Mouse (Mus musculus): ENCODE measurements around the gene Zfp46.
A peak's percentile ranks its signal among the peaks of the same experiment; 100 is the strongest.

Zfp46 gene

DNA sequence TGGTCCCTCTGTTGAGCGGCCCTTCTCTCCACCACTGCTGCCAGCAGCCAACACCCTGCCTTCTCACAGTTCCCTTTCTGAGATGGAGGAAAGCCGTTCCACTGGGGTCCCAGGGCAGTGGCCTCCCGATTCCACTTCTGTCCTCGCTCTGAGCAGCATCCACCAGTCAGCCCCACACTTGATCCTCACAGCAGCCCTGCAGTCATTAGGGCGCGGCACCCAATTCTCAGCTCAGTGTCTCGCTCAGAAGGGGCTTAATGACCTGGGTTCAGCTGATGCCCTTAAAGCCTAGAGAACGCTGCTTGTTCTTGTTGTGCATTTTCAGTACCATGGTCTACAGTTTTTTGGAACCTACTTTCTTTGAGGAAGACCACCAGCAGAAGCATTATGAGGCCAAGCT is 3.4 kb upstream of the Zfp46 start:
- no peak for TF ChIP-seq NANOG (IDR thresholded peaks at IDR 0.05; ENCODE audit: borderline replicate concordance, low read length)
- TF ChIP-seq POU5F1 (IDR thresholded peaks at IDR 0.05; ENCODE audit: borderline replicate concordance, low read length): no peak
- no peak for TF ChIP-seq CTCF (conservative IDR thresholded peaks at IDR 0.05; ENCODE audit: low read length)
- Histone ChIP-seq H3K9me3 (ENCODE audit: low read length) (no peaks in the 10 kb centered on the region), H3K4me3 (replicated peaks; ENCODE audit: low read length) (no peak overlapping the region)

DNA sequence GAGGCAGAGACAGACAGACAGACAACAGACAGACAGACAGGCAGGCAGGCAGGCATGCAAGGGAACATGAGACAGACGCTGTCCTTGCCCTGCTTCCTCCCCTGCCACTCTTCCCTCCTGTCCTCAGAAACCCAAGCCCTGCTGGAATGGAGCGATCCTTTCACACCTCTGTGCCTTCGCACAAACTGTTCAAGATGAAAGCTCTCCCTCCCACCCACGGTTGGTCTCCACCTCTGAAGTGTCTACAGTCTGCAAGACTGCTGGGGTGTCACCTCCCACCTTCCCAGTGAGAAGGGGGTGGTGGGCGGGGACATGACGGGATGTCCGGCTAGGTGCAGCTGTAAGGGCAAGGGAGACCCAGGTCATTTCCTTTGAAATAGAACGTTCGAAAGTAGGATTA is 2.9 kb upstream of the Zfp46 start:
- H3K4me3 ChIP-seq (replicated peaks; ENCODE audit: low read length): no peak overlapping the region
- peaks cover 46% of the 10 kb centered on the region for H3K4me1 ChIP-seq (replicated peaks; ENCODE audit: low read depth, low read length)
- TF ChIP-seq CTCF (conservative IDR thresholded peaks at IDR 0.05; ENCODE audit: low read length) (no peak), POU5F1 (IDR thresholded peaks at IDR 0.05; ENCODE audit: borderline replicate concordance, low read length) (no peak), NANOG (IDR thresholded peaks at IDR 0.05; ENCODE audit: borderline replicate concordance, low read length) (no peak)

More for the DNA sequence above, 3.4 kb upstream of the Zfp46 start:
- H3K4me1 ChIP-seq (replicated peaks; ENCODE audit: low read depth, low read length): peaks cover 45% of the 10 kb centered on the region
- no peaks in the 10 kb centered on the region for H3K27me3 ChIP-seq (ENCODE audit: insufficient read depth, low read length)
- peaks cover 34% of the 10 kb centered on the region for H3K36me3 ChIP-seq (ENCODE audit: insufficient read depth, low read length)

DNA sequence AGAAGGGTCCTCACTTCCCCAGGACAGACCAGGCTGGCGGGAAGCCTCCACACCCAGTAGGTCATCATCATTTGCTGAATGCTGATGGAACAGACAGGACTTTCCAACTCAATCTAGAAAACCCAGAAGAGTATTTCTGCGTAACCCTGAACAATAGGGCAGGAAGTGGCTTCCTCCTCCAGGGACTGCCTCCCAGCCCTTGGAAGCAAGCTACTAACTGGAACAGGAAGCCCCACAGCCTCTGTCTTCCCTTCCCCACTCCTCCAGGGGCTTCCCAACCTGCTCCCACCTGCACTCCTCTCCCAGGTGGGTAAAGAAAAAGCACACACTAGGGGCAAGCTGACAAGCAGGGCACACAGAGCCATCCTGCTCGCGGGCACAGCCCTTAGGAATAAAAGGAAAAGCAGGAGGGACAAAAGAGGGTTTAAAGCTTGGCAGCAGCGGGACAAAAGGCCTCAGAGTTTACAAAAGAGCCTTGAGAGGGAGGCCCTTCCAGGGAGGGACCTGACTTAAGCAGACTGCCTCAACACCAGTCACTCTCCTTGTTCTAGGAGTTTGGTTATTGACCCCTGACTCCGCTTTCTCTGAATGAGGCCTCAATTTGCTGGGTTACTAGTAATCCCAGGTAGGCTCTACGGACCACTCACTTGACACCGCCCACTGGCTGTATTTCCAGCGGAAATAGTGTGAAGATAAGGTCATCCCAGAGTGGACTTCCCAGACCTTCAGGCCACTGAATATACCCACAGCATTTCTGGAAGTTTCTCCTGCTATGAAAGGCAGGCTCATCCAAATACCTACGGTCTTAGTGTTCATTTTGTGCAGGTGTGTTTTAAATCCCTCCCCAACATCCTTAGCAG is 1.6 kb upstream of the Zfp46 start:
- no peak overlapping the region for H3K4me3 ChIP-seq (replicated peaks; ENCODE audit: low read length)
- H3K27me3 ChIP-seq (ENCODE audit: insufficient read depth, low read length): no peaks in the 10 kb centered on the region
- TF ChIP-seq NANOG (IDR thresholded peaks at IDR 0.05; ENCODE audit: borderline replicate concordance, low read length) (no peak), CTCF (conservative IDR thresholded peaks at IDR 0.05; ENCODE audit: low read length) (no peak), POU5F1 (IDR thresholded peaks at IDR 0.05; ENCODE audit: borderline replicate concordance, low read length) (no peak)
- peaks cover 47% of the 10 kb centered on the region for H3K4me1 ChIP-seq (replicated peaks; ENCODE audit: low read depth, low read length)
- no peaks in the 10 kb centered on the region for H3K9me3 ChIP-seq (ENCODE audit: low read length)
- H3K36me3 ChIP-seq (ENCODE audit: insufficient read depth, low read length): peaks cover 24% of the 10 kb centered on the region

More for the DNA sequence above, 2.9 kb upstream of the Zfp46 start:
- Histone ChIP-seq H3K9me3 (ENCODE audit: low read length) (no peaks in the 10 kb centered on the region), H3K27me3 (ENCODE audit: insufficient read depth, low read length) (no peaks in the 10 kb centered on the region), H3K36me3 (ENCODE audit: insufficient read depth, low read length) (peaks cover 29% of the 10 kb centered on the region)

DNA sequence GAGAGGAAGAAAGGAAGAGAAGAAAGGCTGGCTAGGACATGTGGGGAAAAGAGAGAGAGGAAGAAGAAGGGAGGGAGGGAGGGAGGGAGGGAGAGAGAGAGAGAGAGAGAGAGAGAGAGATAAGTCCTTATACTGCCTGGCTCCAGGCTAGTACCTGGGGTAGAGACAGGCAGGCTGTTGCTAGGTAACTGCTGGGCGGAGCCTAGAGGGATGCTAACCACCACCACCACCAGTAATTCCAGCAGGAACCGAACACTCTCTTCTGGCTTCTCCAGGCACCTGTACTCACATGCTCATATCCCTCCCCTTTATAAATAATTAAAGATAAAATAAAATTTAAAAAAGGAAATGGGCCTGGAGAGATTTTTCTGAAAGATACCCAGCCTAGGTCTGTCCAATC is 700 bp upstream of the Zfp46 start:
- peaks cover 47% of the 10 kb centered on the region for H3K4me1 ChIP-seq (replicated peaks; ENCODE audit: low read depth, low read length)
- peaks cover 29% of the 10 kb centered on the region for H3K36me3 ChIP-seq (ENCODE audit: insufficient read depth, low read length)
- no peak overlapping the region for H3K4me3 ChIP-seq (replicated peaks; ENCODE audit: low read length)
- no peaks in the 10 kb centered on the region; the same call in 1 of the 2 replicates for H3K9me3 ChIP-seq (ENCODE audit: low read length)
- TF ChIP-seq POU5F1 (IDR thresholded peaks at IDR 0.05; ENCODE audit: borderline replicate concordance, low read length) (no peak), CTCF (conservative IDR thresholded peaks at IDR 0.05; ENCODE audit: low read length) (no peak), NANOG (IDR thresholded peaks at IDR 0.05; ENCODE audit: borderline replicate concordance, low read length) (no peak)
- H3K27me3 ChIP-seq (ENCODE audit: insufficient read depth, low read length): peaks cover 1% of the 10 kb centered on the region

DNA sequence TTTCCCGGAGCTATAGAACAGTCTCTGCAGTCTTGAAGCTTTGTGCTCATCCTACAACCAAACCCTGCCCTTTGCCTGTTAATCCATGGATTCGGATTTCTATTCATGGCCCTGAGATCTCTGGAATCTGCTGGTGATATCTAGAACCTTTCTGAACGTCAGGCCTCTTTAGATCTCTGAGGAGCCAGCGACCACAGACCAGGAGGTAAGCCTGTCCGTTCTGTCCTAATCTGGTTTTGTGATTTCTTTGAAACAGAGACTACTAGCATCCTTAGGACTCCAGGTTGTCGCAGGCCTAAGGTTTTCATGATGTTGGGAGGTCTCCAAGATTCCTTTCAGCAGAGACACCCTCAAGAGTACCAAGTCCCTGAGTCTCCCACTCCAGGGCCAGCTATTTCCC is 408 bp downstream of the Zfp46 start:
- peak overlapping the region; percentile 86; the same call in 1 of the 2 replicates for H3K4me3 ChIP-seq (replicated peaks; ENCODE audit: low read length)
- peaks cover 56% of the 10 kb centered on the region for H3K4me1 ChIP-seq (replicated peaks; ENCODE audit: low read depth, low read length)
- TF ChIP-seq CTCF (conservative IDR thresholded peaks at IDR 0.05; ENCODE audit: low read length) (no peak), NANOG (IDR thresholded peaks at IDR 0.05; ENCODE audit: borderline replicate concordance, low read length) (no peak), POU5F1 (IDR thresholded peaks at IDR 0.05; ENCODE audit: borderline replicate concordance, low read length) (no peak)
- H3K36me3 ChIP-seq (ENCODE audit: insufficient read depth, low read length): peaks cover 26% of the 10 kb centered on the region
- no peaks in the 10 kb centered on the region; the same call in 1 of the 2 replicates for H3K9me3 ChIP-seq (ENCODE audit: low read length)
- peaks cover 12% of the 10 kb centered on the region for H3K27me3 ChIP-seq (ENCODE audit: insufficient read depth, low read length)

DNA sequence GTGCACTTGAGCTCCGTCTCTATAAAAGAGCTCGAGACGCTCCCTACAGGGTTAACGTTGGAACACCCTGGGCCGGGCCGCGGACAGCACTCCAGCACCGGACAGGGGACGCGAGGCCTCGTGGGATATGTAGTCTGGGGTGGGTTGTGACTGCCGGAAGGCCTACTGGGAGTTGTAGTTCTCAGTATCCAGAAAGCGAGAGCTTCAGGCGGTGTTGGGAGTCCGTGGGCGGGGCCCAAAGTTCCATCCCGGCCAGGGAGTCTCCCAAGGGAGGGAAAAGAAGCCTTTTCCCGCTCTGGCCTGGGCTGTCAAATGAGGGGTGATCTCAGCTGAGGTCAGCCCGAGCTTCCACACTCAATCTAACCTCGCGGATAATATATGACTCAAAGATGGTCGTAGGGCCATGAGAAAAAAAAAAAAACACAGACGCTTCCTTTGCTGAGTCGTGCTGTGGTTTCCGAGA is 896 bp downstream of the Zfp46 start:
- Histone ChIP-seq H3K27me3 (ENCODE audit: insufficient read depth, low read length) (peaks cover 17% of the 10 kb centered on the region), H3K9me3 (ENCODE audit: low read length) (no peaks in the 10 kb centered on the region; the same call in 1 of the 2 replicates), H3K4me1 (replicated peaks; ENCODE audit: low read depth, low read length) (peaks cover 61% of the 10 kb centered on the region), H3K36me3 (ENCODE audit: insufficient read depth, low read length) (peaks cover 30% of the 10 kb centered on the region), H3K4me3 (replicated peaks; ENCODE audit: low read length) (peak overlapping the region; percentile 86)
- TF ChIP-seq POU5F1 (IDR thresholded peaks at IDR 0.05; ENCODE audit: borderline replicate concordance, low read length): no peak
- TF ChIP-seq CTCF (conservative IDR thresholded peaks at IDR 0.05; ENCODE audit: low read length): no peak
- no peak for TF ChIP-seq NANOG (IDR thresholded peaks at IDR 0.05; ENCODE audit: borderline replicate concordance, low read length)

DNA sequence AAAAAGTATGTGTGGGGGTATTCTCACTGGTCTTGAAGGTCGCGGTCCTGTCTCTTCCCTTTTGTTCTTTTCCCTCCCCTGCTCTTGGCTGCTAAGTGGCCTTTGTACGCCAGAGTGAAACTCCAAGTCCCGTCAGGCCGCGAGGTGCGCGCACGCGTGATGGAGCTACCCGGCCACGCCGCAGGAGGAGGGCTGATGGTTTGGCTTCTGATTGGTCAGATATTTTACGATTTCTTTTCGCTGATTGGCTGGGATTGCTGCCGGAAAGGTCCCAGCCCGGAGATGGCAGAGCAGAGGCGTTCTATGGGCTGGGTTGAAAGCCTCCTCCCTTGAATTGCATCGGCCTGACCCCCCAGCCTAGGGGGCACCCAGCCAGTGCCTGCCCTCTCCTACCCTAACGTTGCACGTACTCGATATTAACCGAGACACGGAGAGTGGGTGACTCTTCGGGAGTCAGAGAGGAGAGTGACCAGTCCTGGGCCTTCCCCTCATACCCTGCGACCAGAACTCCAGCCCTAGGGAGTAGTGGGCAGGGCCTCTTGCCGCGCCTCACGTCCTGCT is 1.4 kb downstream of the Zfp46 start:
- peaks cover 32% of the 10 kb centered on the region for H3K36me3 ChIP-seq (ENCODE audit: insufficient read depth, low read length)
- no peaks in the 10 kb centered on the region; the same call in 1 of the 2 replicates for H3K9me3 ChIP-seq (ENCODE audit: low read length)
- no peak for TF ChIP-seq NANOG (IDR thresholded peaks at IDR 0.05; ENCODE audit: borderline replicate concordance, low read length)
- no peak for TF ChIP-seq POU5F1 (IDR thresholded peaks at IDR 0.05; ENCODE audit: borderline replicate concordance, low read length)
- no peak for TF ChIP-seq CTCF (conservative IDR thresholded peaks at IDR 0.05; ENCODE audit: low read length)
- H3K4me1 ChIP-seq (replicated peaks; ENCODE audit: low read depth, low read length): peaks cover 66% of the 10 kb centered on the region
- peaks cover 22% of the 10 kb centered on the region for H3K27me3 ChIP-seq (ENCODE audit: insufficient read depth, low read length)
- H3K4me3 ChIP-seq (replicated peaks; ENCODE audit: low read length): peak overlapping the region; percentile 86

Data from E14TG2a.4 (cell line).